Mouse (Mus musculus) neural tube, embryonic 15.5 days (tissue): Measurements from ENCODE around the gene Pias1. TPM values are rescaled to one million over a fixed set of nuclear protein-coding genes. Genes with fewer than 3 reads are reported as not detected.
"Not testable (repeated sequence)": the region's sequence is repeated elsewhere in the genome, so short reads cannot be mapped to it uniquely, and the experiment has no call there.

Experiments used
- ATAC-seq: fragments of 200-750 bp; cut with Nextera tagmentation; 2 replicates; pipeline ENCODE4 v1.8.0; 2017; ENCODE audit warnings: mild to moderate bottlenecking, moderate TSS enrichment, moderate library complexity; ENCODE audit not compliant: low FRiP score
- H3K27ac ChIP-seq: fragments of 300-500 bp; sonication (generic); replicated peaks from 2 replicates; pipeline ENCODE4 v1.5.1; 2015; ENCODE audit warnings: mild to moderate bottlenecking, inconsistent platforms
- H3K27me3 ChIP-seq: fragments of 300-500 bp; sonication (generic); replicated peaks from 2 replicates; pipeline ENCODE4 v1.6.1; 2015; ENCODE audit warnings: inconsistent platforms
- H3K36me3 ChIP-seq: fragments of 300-500 bp; sonication (generic); 2 replicates; pipeline ENCODE4 v1.6.1; 2015; ENCODE audit warnings: inconsistent platforms
- H3K4me1 ChIP-seq: fragments of 300-500 bp; sonication (generic); 2 replicates; pipeline ENCODE4 v1.6.1; 2015; ENCODE audit warnings: inconsistent platforms
- H3K4me2 ChIP-seq: fragments of 300-500 bp; sonication (generic); 2 replicates; pipeline ENCODE4 v1.6.1; 2015; ENCODE audit warnings: inconsistent platforms, mild to moderate bottlenecking, moderate library complexity
- H3K4me3 ChIP-seq: fragments of 300-500 bp; sonication (generic); replicated peaks from 2 replicates; pipeline ENCODE4 v1.5.1; 2015; ENCODE audit warnings: mild to moderate bottlenecking, inconsistent platforms
- H3K9ac ChIP-seq: fragments of 300-500 bp; sonication (generic); replicated peaks from 2 replicates; pipeline ENCODE4 v1.6.1; 2015; ENCODE audit warnings: mild to moderate bottlenecking, inconsistent platforms
- H3K9me3 ChIP-seq: fragments of 300-500 bp; sonication (generic); replicated peaks from 2 replicates; pipeline ENCODE4 v1.6.1; 2016; ENCODE audit warnings: inconsistent platforms
- WGBS: fragments of 180-500 bp; shearing (Covaris S2); methylation state at CpG from one replicate; pipeline ENCODE4 v1.1.7; 2015; ENCODE audit warnings: mixed read lengths; 5-methylcytosine and 5-hydroxymethylcytosine counted together
- polyA plus RNA-seq: library from polyadenylated mRNA; unstranded; fragments of >200 nt; fragmentation: Nextera tagmentation; extraction: Ambion mirVana; gene quantifications from 2 replicates; pipeline ENCODE4 v1.2.1, GENCODE M21; 2015

Pias1 gene
- polyA plus RNA-seq, 1 experiment from 2014 or later, result 51.7 TPM

DNA sequence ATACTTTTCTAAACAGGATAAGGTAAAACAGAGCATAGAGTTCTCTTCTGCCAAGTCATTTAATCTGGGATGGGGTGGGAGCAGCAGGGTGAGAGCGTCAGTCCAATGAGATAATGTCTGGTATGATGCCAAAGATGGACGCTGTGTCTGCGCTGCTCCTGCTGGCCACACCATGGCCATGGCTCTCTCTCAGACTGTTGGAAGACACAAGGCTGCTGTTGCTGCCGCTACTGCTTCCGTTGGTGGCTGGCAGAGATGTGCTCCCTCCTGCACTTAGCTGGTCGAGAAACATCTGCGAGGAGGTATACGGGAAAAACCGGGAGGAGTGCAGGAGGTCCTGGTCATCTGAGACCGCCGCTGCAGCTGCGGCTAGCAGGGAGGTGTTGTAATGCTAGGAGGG lies 105.9 kb downstream of the Pias1 start:
- Histone ChIP-seq H3K9me3 (no peaks in the 10 kb centered on the region), H3K4me2 (no peak overlapping the region), H3K4me3 (no peak overlapping the region), H3K27me3 (no peaks in the 10 kb centered on the region), H3K27ac (no peak overlapping the region), H3K9ac (no peak overlapping the region), H3K4me1 (no peaks in the 10 kb centered on the region), H3K36me3 (peaks cover 41% of the 10 kb centered on the region)
- ATAC-seq, result no peak
- WGBS, result 79% methylated on average over 12 of the region's 12 CpGs

DNA sequence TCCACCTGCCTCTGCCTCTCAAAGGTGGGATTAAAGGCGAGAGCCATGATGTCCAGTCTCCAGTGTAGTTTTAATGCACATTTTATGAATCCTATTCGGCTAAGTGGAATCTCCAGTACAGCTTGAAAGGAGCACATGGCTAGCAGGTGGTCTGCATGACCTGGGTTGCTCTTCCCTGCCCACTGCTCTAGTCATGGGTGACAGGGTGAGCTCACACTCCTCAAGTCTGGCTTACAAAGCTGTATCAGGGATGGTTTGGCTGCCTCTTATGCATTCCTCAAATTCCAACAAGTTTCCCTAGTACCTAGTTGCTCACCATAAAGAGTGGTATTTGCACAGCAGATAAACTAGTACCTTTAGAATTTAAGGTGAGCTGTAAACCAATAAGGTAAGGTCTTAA lies 109.9 kb downstream of the Pias1 start:
- ATAC-seq, result no peak
- Histone ChIP-seq H3K36me3 (peaks cover 20% of the 10 kb centered on the region), H3K4me1 (no peaks in the 10 kb centered on the region), H3K4me2 (no peak overlapping the region), H3K9me3 (no peaks in the 10 kb centered on the region), H3K4me3 (no peak overlapping the region), H3K27ac (no peak overlapping the region), H3K27me3 (no peaks in the 10 kb centered on the region), H3K9ac (no peak overlapping the region)
- WGBS, result 94% methylated on average over 2 of the region's 2 CpGs

DNA sequence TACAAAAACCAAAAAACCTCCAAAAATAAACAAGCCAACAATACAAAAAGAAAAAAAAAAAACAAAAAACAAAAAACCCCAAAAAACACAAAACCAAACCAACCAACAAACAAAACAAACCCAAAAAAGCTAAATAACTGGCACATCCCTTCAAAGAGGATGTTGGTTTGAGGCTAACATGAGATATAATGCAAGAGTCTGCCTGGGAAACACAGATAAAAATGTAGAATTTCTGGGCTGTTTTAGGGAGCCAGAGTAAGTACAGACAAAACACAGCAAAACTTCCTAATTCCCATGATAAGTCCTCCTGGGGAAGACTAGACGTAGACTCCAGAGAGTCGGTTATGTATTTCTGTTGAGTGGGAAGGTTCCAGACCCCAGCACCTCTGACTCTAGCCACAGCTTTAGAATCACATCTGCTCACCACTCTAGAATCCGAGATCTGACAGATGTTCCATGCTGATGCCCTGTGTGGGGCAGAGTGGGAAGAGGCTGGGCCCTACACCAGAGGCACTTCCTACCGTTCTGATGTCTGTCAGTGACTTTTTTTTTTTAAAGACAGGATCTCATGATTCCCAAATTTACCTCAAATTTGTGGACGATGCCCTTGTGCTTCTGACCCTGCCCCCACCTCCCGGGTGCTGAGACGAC lies 110.6 kb downstream of the Pias1 start:
- WGBS, result 91% methylated on average over 7 of the region's 7 CpGs
- H3K4me2 ChIP-seq, result no peak overlapping the region

DNA sequence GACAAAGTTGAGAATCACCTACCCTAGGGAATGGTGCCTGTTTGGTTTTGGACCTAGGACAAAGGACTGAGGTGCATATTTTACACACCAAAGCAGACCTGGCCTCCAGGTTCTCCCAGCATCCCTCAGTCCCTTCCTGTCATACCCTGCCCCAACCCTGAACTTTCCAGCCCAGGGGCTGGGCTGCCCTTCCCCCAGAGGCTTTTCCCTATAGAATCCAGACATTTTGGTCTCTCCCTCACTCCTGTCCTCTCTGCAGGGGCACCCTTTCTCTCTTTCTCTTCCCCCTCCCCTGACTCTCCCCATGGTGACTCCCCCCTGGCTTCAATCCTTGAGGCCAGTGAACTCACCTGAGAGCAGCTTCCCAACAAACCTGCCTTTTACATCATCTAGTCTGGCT lies 117.0 kb downstream of the Pias1 start:
- Histone ChIP-seq H3K27ac (no peak overlapping the region), H3K4me2 (no peak overlapping the region), H3K36me3 (no peaks in the 10 kb centered on the region), H3K4me3 (no peak overlapping the region), H3K4me1 (no peaks in the 10 kb centered on the region), H3K9ac (no peak overlapping the region), H3K27me3 (no peaks in the 10 kb centered on the region), H3K9me3 (no peaks in the 10 kb centered on the region)
- no peak for ATAC-seq

More for the DNA sequence above, 110.6 kb downstream of the Pias1 start:
- Histone ChIP-seq H3K27ac (no peak overlapping the region), H3K9ac (no peak overlapping the region), H3K27me3 (no peaks in the 10 kb centered on the region), H3K4me1 (no peaks in the 10 kb centered on the region), H3K9me3 (no peaks in the 10 kb centered on the region), H3K4me3 (no peak overlapping the region), H3K36me3 (peaks cover 15% of the 10 kb centered on the region)
- no peak for ATAC-seq

DNA sequence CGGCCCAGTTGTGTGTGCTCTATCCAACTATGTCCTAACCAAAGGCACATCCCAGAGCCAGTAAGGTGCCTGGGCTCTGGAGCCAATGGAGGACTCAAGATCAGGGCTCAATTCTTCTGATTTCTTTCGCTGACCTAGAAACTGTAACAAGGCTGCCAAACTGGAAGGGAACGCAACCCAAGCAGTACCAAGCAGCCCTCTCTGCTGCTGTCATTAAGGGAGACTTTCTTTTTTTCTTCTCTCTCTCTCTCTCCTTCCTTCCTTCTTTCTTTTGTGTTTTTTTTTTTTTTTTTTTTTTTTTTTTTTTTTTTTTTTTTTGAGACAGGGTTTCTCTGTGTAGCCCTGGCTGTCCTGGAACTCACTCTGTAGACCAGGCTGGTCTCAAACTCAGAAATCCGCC lies 118.5 kb downstream of the Pias1 start:
- WGBS, result 93% methylated on average over 4 of the region's 4 CpGs
- not testable (repeated sequence) for H3K4me1 ChIP-seq, H3K9ac ChIP-seq, H3K36me3 ChIP-seq, ATAC-seq, H3K9me3 ChIP-seq, H3K27ac ChIP-seq, H3K4me3 ChIP-seq, H3K4me2 ChIP-seq, H3K27me3 ChIP-seq

DNA sequence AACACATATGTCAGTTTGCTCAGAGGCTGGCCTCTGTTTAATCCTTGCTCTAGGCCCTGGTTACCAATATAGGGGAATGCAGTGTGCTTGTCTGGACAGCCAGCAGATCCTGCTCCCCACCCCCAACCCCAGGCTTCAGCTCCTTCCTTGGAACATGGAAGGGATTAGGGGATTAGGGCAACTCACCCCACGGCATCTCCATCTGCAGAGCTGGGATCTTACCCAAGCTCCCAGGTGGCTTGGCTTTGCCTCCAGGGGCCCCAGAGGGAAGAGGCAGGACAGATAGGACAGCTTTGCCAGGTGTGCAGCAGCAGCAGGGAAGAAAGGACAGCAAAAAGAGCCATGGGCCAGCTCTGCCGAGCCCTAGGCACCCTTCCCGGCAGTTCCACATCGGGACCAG lies 126.9 kb downstream of the Pias1 start:
- 80% methylated on average over 4 of the region's 4 CpGs for whole genome bisulfite sequencing
- no peak overlapping the region for H3K27ac ChIP-seq
- no peaks in the 10 kb centered on the region for H3K9me3 ChIP-seq
- H3K4me1 ChIP-seq, result peaks cover 23% of the 10 kb centered on the region
- no peak overlapping the region for H3K4me3 ChIP-seq
- H3K4me2 ChIP-seq, result no peak overlapping the region
- ATAC-seq, result no peak
- no peaks in the 10 kb centered on the region for H3K27me3 ChIP-seq
- H3K9ac ChIP-seq, result no peak overlapping the region
- no peaks in the 10 kb centered on the region for H3K36me3 ChIP-seq

DNA sequence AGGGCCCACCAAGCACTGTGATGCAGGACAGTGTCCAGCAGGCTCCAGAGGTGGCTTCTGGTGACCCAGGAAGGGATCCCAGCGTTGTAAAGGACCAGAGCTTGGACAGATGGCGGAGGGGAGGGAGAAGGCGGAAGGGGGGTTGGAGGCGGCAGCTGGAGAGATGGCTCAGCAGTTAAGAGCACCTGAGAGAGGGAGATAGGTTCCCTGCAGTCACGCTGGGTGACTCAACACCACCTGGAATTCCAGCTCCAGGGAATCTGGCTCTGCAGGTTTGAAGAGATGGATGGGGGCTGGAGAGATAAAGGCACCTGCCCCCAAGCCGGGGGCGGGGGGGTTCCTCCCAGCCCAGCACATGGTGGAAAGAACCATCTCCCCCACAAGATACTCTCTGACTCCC lies 127.6 kb downstream of the Pias1 start:
- H3K27ac ChIP-seq, H3K36me3 ChIP-seq, H3K4me3 ChIP-seq, H3K9me3 ChIP-seq, H3K27me3 ChIP-seq, H3K4me2 ChIP-seq, ATAC-seq, H3K9ac ChIP-seq: not testable (repeated sequence)
- WGBS, result 59% methylated on average over 7 of the region's 7 CpGs
- peaks cover 23% of the 10 kb centered on the region for H3K4me1 ChIP-seq

DNA sequence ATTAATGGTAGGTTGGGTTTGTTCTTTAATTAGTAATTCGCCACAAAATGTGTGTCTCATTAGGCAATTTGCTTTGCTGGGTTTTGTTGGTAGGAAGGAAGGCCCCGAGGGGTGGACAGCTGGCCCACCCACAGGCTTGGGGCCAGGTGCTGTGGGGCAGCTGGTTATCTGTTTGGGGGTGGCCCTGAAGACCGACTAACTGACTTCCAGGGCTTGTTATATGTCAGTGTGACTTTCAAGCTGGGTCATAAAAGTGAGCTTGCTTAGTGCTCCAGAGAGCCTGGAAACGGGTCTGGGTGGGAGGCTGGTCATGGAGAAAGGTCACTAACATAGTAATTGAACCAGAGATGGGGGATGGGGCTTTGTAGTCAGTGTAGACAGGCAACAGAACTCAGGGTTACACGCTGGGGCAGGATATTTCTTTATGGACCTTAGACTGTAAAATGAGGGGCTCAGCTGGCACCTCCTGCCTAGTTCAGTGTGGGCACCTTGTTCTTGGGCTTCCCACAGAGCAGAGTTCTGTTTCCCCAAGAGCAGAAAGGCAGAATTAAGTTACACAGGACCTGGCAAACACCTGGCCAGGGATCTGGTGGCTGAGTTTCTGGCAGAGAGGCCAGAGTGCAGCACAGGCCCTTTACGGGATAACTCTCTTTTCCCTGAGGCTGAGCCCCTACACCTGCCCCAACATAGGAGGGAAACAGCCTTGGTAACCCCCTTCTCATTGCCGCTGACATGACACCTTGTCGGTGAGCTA lies 129.3 kb downstream of the Pias1 start:
- WGBS, result 32% methylated on average over 8 of the region's 8 CpGs
- H3K4me2 ChIP-seq, result peak overlapping the region; percentile 42
- no peaks in the 10 kb centered on the region for H3K9me3 ChIP-seq
- H3K9ac ChIP-seq, result no peak overlapping the region
- H3K27me3 ChIP-seq, result no peaks in the 10 kb centered on the region
- peak overlapping the region; percentile 57 for H3K27ac ChIP-seq
- H3K4me3 ChIP-seq, result no peak overlapping the region
- peak; percentile 28; the same call in 1 of the 2 replicates for ATAC-seq
- H3K36me3 ChIP-seq, result no peaks in the 10 kb centered on the region
- peaks cover 23% of the 10 kb centered on the region for H3K4me1 ChIP-seq

DNA sequence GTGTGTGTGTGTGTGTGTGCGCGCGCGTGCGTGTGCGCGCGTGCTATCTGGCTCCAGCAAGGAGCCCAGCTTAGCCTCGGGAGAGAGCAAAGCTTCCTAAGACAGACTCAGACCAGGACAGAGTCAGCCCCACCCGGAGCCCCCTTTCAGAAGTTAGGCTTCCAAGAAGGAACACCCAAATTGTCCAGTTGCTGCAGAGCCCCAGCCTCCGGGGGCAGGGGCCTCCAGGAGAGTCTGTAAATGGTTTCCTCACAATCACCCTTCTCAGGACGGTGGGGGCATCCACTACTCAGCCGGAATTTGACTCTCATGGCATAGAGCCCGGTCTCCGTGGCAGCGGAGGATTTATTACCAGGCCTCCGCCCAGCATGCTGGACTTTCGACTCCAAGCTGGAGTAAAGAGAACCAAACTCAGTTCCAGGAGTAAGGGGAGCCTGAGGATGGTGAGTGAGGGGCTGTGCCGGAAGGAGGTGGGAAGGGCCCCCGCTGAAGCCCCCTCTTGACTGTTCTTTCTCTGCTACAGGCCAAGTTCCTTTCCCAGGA lies 129.9 kb downstream of the Pias1 start, which contains the start of gene Calml4:
Gene Calml4 (plus strand): TSS at position 362 of the 543 bp plus-strand sequence.
- Histone ChIP-seq H3K4me2 (peak within 1 kb of the TSS; percentile 42), H3K27me3 (no peaks in the 10 kb centered on the region), H3K9ac (no peak within 1 kb of the TSS), H3K27ac (peak within 1 kb of the TSS; percentile 57), H3K36me3 (no peaks in the 10 kb centered on the region), H3K4me3 (no peak within 1 kb of the TSS), H3K4me1 (peaks cover 23% of the 10 kb centered on the region), H3K9me3 (no peaks in the 10 kb centered on the region)
- WGBS, result 35% methylated on average over 20 of the region's 20 CpGs
- ATAC-seq, result peak; percentile 75

DNA sequence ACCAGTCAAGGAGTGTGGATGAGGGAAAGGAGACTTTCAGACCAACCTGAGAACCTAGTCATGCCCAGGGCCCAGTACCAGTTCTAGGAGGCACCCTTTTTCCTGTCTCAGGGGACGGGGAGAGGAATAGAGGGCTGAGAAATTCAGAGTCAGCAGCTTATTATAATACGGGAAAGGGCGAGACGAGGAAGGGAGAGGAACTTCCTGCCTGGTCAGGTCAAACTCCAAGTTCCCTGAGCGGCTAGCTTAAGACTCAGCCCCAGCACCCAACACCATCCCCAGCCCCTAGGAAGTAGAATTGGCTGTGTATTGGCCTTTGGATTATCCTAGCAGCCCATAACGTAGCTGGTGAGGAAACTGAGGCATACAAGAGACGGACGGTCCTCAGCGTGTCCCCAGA lies 130.5 kb downstream of the Pias1 start:
- H3K4me2 ChIP-seq, result peak overlapping the region; percentile 42
- H3K9ac ChIP-seq, result no peak overlapping the region
- peaks cover 23% of the 10 kb centered on the region for H3K4me1 ChIP-seq
- H3K36me3 ChIP-seq, result no peaks in the 10 kb centered on the region
- H3K27ac ChIP-seq, result no peak overlapping the region; the same call in 1 of the 2 replicates
- H3K9me3 ChIP-seq, result no peaks in the 10 kb centered on the region
- no peak overlapping the region for H3K4me3 ChIP-seq
- WGBS, result 76% methylated on average over 9 of the region's 9 CpGs
- ATAC-seq, result no peak
- no peaks in the 10 kb centered on the region for H3K27me3 ChIP-seq

DNA sequence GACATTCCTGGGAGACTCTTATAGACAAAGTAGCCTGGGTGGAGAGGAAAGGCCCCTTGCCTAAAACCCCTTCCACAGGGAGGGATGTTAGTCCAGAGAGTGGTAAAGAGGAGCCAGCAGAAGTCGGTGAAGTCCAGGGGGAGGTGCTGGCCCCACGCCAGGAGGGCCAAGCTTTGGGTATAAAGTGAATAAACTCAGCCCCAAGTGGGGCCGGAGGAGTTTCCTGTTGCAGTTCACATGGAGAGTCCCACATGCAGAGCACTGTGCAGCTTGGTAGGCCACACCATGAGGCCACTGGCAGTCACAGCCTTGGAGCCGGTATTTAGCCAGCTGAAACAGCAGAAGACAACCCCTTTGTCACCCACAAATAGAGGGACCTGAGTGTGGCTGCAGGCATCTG lies 133.2 kb downstream of the Pias1 start:
- no peak overlapping the region for H3K9ac ChIP-seq
- 57% methylated on average over 4 of the region's 4 CpGs for WGBS
- no peak overlapping the region for H3K27ac ChIP-seq
- H3K9me3 ChIP-seq, result no peaks in the 10 kb centered on the region
- H3K4me2 ChIP-seq, result no peak overlapping the region
- ATAC-seq, result no peak
- no peaks in the 10 kb centered on the region for H3K27me3 ChIP-seq
- no peaks in the 10 kb centered on the region for H3K36me3 ChIP-seq
- no peak overlapping the region for H3K4me3 ChIP-seq
- H3K4me1 ChIP-seq, result peaks cover 23% of the 10 kb centered on the region

DNA sequence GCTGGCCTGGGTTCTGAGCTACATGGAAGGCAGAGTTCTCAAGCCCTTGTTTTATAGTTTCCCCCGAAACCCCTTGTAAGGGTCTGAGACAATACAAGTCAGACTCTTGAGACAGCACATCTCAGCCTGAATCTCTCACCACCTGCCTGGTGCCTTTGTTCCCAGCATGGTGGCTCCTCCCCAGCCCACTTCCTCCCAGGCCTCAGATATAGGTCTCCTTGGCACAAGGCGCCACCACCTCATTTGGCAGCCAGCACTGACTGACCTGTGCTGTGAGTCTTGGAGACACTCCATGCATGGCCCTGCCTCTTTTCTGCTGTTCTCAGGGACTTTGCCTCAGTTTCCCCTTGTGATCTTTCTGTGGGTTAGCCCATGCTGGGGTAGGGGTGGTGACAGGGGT lies 136.2 kb downstream of the Pias1 start:
- Histone ChIP-seq H3K36me3 (no peaks in the 10 kb centered on the region), H3K4me2 (no peak overlapping the region), H3K4me1 (peaks cover 6% of the 10 kb centered on the region), H3K27me3 (no peaks in the 10 kb centered on the region), H3K9me3 (no peaks in the 10 kb centered on the region), H3K4me3 (no peak overlapping the region), H3K27ac (no peak overlapping the region), H3K9ac (no peak overlapping the region)
- WGBS, result 64% methylated on average over 2 of the region's 2 CpGs
- ATAC-seq, result no peak
